Mouse (Mus musculus): ENCODE results near the gene Tfip11.

DNA sequence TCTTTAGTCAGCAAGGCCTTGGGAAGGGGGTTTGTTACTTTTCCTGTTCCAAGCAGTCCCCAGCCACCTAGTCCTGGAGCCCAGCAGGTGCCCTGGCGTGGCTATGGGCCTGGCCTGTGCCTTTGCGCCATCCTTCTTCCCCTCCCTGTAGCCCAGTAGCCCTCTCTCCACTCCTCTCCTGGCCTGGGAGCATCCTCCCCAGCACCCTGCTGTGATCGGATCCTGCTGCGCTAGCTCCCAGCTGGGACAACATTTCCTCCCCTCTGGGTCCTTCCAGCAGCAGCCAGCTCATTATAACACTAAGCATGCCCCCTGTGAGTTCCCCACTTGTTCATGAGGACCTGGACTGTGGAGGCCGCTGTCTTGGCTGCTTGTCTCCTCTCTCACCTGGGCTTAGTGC is 20.3 kb upstream of the Tfip11 start:
- TF ChIP-seq CTCF (IDR thresholded peaks at IDR 0.05; ENCODE audit: low read depth, low read length) (no peak), GATA1 (IDR thresholded peaks at IDR 0.05; ENCODE audit: borderline replicate concordance, low read length) (no peak), TAL1 (conservative IDR thresholded peaks at IDR 0.05; ENCODE audit: low read depth, low read length) (no peak), POLR2AphosphoS5 (IDR thresholded peaks at IDR 0.05; ENCODE audit: insufficient replicate concordance, low read depth, low read length) (no peak)

All from G1E (cell line).